Mouse (Mus musculus) embryonic fibroblast, embryonic 13.5 days (primary cell): ENCODE measurements around the gene Pdap1. TPM values are rescaled to one million over a fixed set of nuclear protein-coding genes. Genes with fewer than 3 reads are reported as not detected.
A peak's percentile ranks its signal among the peaks of the same experiment; 100 is the strongest.
"Not testable (repeated sequence)": the region's sequence is repeated elsewhere in the genome, so short reads cannot be mapped to it uniquely, and the experiment has no call there.

Experiments used
- H3K27ac ChIP-seq: 2 replicates; pipeline ENCODE4 v1.5.1; 2012; ENCODE audit warnings: low read length, control low read depth, inconsistent platforms; ENCODE audit not compliant: insufficient read depth
- H3K4me1 ChIP-seq: 2 replicates; pipeline ENCODE4 v1.6.1; 2011; ENCODE audit warnings: low read length; ENCODE audit not compliant: control insufficient read depth, insufficient read depth
- H3K4me3 ChIP-seq: 2 replicates; pipeline ENCODE4 v1.5.1; 2011; ENCODE audit warnings: mild to moderate bottlenecking, control low read depth, low read length; ENCODE audit not compliant: insufficient read depth
- CTCF ChIP-seq: IDR thresholded peaks from 2 replicates; pipeline ENCODE4 v1.5.1; 2011; ENCODE audit warnings: mild to moderate bottlenecking, control low read depth, low read length, moderate library complexity, borderline replicate concordance; ENCODE audit not compliant: insufficient read depth
- POLR2A ChIP-seq: IDR thresholded peaks from 2 replicates; pipeline ENCODE4 v1.6.1; 2011; ENCODE audit warnings: low read depth, mild to moderate bottlenecking, control low read depth, low read length, moderate library complexity
- polyA plus RNA-seq: library from polyadenylated mRNA; stranded (reverse); fragments of >200 nt; gene quantifications from 2 replicates; pipeline ENCODE4 v1.2.4, GENCODE M21; 2011; ENCODE audit warnings: low read depth; ENCODE audit not compliant: missing spikeins, insufficient read length

The Pdap1 gene
- polyA plus RNA-seq, 1 experiment: 168 TPM

DNA sequence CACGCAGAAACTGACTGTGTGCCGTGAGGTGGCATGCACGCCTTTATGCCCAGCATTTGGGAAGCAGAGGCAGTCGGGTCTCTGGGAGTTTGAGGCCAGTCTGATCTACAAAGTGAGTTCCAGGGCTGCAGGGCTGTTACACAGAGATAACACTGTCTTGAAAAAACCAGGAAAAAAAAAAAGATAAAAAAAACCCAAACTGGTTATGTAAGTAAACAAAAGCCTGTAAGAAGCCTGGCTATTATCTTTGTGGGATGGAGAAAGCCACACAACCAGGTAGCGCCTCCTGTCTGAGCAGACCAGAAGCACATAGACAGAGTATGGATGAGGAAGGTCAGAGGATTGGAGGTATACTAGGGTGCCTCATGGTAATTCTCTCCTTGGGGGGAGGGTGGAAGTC, 12.7 kb upstream of the Pdap1 start:
- H3K4me3 ChIP-seq: no peak overlapping the region
- no peaks in the 10 kb centered on the region for H3K4me1 ChIP-seq
- H3K27ac ChIP-seq: no peak overlapping the region
- TF ChIP-seq CTCF (no peak), POLR2A (no peak)

DNA sequence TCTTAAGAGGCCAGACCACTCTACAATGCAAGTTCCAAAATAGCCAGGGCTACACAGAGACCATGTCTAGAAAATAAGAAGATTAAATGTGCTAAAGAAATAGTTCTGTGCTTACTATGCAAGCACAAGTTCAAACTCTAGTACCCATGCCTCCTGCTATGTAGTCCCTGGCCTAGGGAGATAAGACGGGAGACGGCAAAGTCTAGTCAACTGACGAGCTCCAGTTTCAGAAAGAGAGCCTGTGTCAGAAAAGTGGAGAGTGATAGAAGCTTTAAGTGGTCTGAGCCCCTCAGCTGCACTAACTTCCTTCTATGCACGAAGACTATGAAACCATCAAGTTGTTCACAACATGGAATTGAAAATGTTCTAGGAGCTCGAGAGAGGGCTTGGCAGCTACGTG, 9.3 kb upstream of the Pdap1 start:
- no peak overlapping the region for H3K27ac ChIP-seq
- TF ChIP-seq POLR2A (no peak), CTCF (no peak)
- H3K4me1 ChIP-seq: no peaks in the 10 kb centered on the region
- H3K4me3 ChIP-seq: no peak overlapping the region

DNA sequence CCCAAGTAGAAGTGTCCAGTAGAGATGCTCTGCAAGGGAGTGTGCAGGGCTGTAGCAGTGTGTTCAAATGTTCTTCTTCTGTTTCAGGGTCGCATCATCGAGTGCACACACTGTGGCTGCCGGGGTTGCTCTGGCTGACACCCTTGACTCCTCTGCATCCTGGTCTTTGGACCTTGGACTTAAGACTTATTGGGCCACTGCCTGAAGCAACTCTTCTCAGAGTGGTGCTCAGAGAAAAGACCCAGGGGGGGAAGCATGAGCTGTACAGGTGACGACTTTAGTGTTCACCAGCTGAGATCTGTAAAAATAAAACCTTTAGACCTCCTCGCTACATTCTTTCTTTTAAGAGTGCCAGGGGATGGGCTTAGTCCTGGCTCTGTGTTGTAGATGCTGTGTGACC, 7.7 kb upstream of the Pdap1 start:
- H3K4me3 ChIP-seq: no peak overlapping the region
- H3K4me1 ChIP-seq: no peaks in the 10 kb centered on the region
- no peak overlapping the region for H3K27ac ChIP-seq
- TF ChIP-seq CTCF: no peak
- TF ChIP-seq POLR2A: no peak

DNA sequence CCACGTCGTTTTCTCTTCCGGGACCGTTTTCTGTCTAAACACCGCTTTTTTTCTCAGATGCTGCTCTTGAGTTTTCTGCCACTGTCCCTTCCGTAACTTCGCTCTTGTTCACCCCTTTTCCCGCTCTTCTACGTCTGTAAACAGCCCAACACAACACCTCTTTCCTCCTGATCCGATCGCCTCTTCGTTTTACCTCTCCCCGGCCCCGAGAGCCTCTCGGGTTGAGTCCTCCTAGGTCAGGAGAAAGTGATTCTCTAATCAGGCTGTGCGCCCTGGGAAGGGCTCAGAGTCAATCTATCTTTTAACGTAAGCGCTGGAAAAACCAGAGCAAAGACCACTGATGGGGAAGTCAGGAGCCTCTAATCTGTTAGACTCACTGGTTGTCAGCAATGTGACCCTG, 573 bp upstream of the Pdap1 start:
- TF ChIP-seq POLR2A: no peak
- no peak for TF ChIP-seq CTCF
- peaks cover 12% of the 10 kb centered on the region for H3K4me1 ChIP-seq
- H3K27ac ChIP-seq: peak overlapping the region; percentile 83
- peak overlapping the region; percentile 92 for H3K4me3 ChIP-seq

DNA sequence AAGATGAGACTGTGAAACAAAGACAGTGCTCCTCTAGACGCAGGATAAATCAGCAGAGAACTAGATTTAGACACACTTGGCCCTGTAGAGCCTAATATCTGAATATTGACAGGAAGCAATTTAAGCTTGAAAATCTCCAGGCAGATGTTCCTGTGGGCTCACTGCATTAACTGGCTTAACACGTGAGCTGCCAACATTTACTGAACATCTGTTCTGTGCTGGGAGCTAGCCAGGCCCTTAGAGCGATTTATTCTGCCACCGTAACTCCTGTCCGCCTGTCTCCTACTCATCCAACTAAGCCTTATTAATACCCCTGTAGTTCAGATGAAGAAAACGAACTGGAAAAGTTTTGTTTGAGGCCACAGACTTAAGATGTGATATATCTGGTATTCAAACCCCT, 1.2 kb downstream of the Pdap1 start:
- peaks cover 12% of the 10 kb centered on the region for H3K4me1 ChIP-seq
- H3K4me3 ChIP-seq: peak overlapping the region; percentile 97
- TF ChIP-seq CTCF (no peak), POLR2A (no peak)
- peak overlapping the region; percentile 73; the same call in 1 of the 2 replicates for H3K27ac ChIP-seq

DNA sequence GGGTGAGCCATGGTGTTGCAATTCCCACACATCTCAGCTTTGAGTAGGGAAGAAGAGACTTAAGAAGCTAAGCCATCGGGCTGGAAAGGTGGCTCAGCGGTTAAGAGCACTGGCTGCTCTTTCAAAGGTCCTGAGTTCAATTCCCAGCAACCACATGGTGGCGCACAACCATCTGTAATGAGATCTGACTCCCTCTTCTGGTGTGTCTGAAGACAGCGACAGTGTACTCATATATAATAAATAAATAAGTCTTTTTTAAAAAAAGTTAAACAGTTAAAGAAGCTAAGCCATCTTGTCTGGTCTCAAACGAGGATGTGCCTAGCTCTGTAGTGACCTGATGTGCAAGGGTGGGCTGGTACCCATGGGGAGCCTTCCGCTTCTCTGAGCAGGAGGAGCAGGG, 6.8 kb downstream of the Pdap1 start:
- not testable (repeated sequence) for H3K27ac ChIP-seq, H3K4me3 ChIP-seq
- H3K4me1 ChIP-seq: peaks cover 13% of the 10 kb centered on the region

DNA sequence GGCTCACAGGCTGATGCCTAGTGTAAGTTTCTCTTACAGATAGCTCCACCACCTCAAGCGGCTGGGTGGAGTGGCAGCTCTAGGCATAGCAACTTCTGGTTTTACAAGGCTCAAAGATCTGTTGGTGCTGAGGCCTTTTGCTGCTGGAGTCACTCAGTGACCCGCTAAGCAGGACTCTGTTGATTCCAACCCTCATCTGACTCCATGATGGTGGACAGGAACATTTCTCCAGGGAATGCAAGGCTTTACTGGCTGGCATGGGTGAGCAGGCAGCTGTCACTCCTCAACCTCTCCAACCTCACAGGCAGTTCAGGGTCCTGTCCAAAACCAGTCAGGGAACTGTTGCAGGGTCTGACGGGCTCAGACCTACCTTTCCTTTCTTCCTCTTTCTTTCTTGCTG, 9.0 kb downstream of the Pdap1 start:
- H3K27ac ChIP-seq: peak overlapping the region; percentile 23
- H3K4me1 ChIP-seq: peaks cover 3% of the 10 kb centered on the region; the same call in 1 of the 2 replicates
- no peak overlapping the region for H3K4me3 ChIP-seq
- TF ChIP-seq POLR2A (no peak), CTCF (no peak)

DNA sequence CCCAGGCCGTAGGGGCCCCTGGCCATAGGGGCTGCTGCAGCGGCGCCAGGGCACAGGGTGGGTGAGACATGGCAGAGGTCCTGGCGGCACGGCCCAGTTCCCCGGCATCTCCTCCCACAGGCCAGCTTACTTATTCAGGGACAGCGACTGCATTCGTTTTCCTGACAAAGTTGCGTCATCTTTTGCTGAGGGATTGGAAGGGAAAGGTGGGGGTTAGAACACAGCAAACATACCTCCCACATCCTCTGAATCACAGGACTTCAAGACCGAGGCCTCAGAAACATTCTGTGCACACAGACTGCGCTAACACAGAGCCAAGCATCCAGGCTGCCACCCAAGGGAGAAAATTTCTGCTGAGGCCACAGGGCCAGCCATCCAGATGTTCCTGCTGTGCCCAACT, 9.8 kb downstream of the Pdap1 start:
- TF ChIP-seq CTCF: no peak
- no peak; the same call in 1 of the 2 replicates for TF ChIP-seq POLR2A
- Histone ChIP-seq H3K4me3 (no peak overlapping the region), H3K27ac (peak overlapping the region; percentile 23), H3K4me1 (peaks cover 3% of the 10 kb centered on the region; the same call in 1 of the 2 replicates)

DNA sequence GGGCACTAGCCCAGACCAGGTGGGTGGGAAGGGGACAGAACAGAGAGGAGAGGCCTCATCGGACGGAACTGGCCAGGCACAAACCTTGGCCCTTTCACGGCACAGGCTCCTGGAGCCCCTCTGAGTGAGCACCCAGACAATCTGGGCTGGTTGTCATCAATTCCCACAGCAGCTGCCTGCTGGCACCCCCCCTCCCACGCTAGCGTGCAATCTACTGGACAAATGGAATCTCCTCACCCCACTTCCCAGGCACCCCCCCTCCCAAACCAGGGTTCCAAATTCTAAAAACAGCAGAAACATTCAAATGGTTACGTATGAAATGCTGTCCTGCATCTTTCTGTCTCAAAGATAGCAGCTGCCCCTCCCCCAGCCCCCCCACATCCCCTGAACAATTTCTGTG, 10.3 kb downstream of the Pdap1 start:
- not testable (repeated sequence) for H3K4me3 ChIP-seq, H3K4me1 ChIP-seq
- H3K27ac ChIP-seq: peak overlapping the region; percentile 23; the same call in 1 of the 2 replicates

DNA sequence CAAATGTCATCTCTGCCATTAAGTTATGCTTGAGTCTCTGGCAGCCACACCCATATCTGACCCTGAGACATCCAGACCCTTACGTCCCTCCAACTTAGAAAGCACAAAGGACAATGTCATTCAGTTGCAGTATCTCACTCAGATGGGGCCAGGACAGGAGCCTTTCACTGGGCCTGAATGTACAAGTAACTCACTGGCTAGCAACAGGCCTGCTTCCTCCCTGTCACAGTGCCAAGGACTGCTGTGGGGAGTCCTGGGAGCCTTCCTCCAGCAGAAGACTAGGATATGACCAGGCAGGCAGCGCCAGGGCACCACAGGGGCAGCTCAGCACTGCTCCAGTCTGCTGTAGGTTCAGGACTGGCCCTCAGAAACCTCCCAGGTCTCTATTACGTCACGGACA, 10.9 kb downstream of the Pdap1 start:
- H3K27ac ChIP-seq: peak overlapping the region; percentile 21
- TF ChIP-seq CTCF: no peak
- TF ChIP-seq POLR2A: 0 out of 2 replicates have a peak, but pooled peaks have one; percentile 21
- H3K4me3 ChIP-seq: no peak overlapping the region
- peaks cover 3% of the 10 kb centered on the region; the same call in 1 of the 2 replicates for H3K4me1 ChIP-seq

DNA sequence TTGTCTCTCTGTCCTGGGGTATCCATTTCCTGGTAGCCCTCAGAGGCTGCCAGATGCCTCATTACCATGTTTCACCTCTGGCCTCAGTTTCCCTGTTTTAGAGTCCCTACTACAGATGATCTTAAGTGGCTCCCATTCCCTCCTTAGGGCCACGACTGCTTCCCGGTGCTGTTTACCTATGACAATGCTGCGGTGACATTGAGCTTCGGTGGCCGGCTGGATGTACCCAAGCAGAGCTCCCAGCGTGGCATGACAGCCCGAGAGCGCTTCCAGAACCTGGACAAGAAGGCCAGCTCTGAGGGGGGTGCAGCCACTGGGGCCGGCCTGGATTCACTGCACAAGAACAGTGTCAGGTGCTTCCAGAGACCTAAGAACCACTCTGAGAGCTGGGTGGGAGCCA, 13.5 kb downstream of the Pdap1 start:
- no peak overlapping the region for H3K4me3 ChIP-seq
- peaks cover 3% of the 10 kb centered on the region; the same call in 1 of the 2 replicates for H3K4me1 ChIP-seq
- TF ChIP-seq POLR2A (no peak), CTCF (no peak)
- no peak overlapping the region for H3K27ac ChIP-seq
